Comparison of ENCODE assay signal across 8 mouse cellular contexts in genomic region chr4:111495949-111496348, GRCm38 (mm10).
DNase-seq lines count a peak whose midpoint lies in the region; ATAC-seq and TF ChIP-seq lines count a peak whose summit lies in the region.

No protein-coding gene starts in this region.

- DNase-seq in MEL (ENCODE audit: low read depth, low spot score) = peak; percentile 10
- peak; percentile 53 for DNase-seq in c-Kit-positive CD71-positive TER-119-negative erythroid progenitor cells, embryonic 14.5 days (ENCODE audit: low read depth)
- DNase-seq in layer of hippocampus, postnatal 36 days = peak; percentile 63 to 67
- peak; percentile 49 to 75 for DNase-seq in lung, postnatal 4 days
- DNase-seq in right cerebral cortex, postnatal 14 days = peak; percentile 83
- peak; percentile 44 to 47 for DNase-seq in urinary bladder, postnatal 36 days (ENCODE audit: low spot score in 2 of 2)

- H3K36me3 ChIP-seq in MEL (ENCODE audit: control insufficient read depth in 1 of 2, insufficient read depth in 2 of 2, low read length in 2 of 2) = no peaks in the 10 kb centered on the region
- H3K36me3 ChIP-seq in forebrain, embryonic 15.5 days = no peaks in the 10 kb centered on the region
- no peaks in the 10 kb centered on the region for H3K36me3 ChIP-seq in hindbrain, embryonic 13.5 days

- H3K4me1 ChIP-seq in MEL (ENCODE audit: control insufficient read depth in 1 of 2, insufficient read depth in 2 of 2, low read length in 2 of 2) = no peaks in the 10 kb centered on the region
- H3K4me1 ChIP-seq in forebrain, embryonic 15.5 days = no peaks in the 10 kb centered on the region
- peaks cover 12% of the 10 kb centered on the region for H3K4me1 ChIP-seq in hindbrain, embryonic 13.5 days (replicated peaks)

- H3K9me3 ChIP-seq in MEL (replicated peaks; ENCODE audit: insufficient read depth, low read length) = no peaks in the 10 kb centered on the region
- H3K9me3 ChIP-seq in forebrain, embryonic 15.5 days = no peaks in the 10 kb centered on the region
- H3K9me3 ChIP-seq in hindbrain, embryonic 13.5 days = no peaks in the 10 kb centered on the region

- no peak overlapping the region for H3K27ac ChIP-seq in MEL (ENCODE audit: control insufficient read depth, low read depth, low read length)
- H3K27ac ChIP-seq in forebrain, embryonic 15.5 days (replicated peaks) = no peak overlapping the region
- no peak overlapping the region for H3K27ac ChIP-seq in hindbrain, embryonic 13.5 days

- peak; percentile 66 for ATAC-seq in forebrain, embryonic 15.5 days (replicated peaks)
- ATAC-seq in hindbrain, embryonic 13.5 days (ENCODE audit: low FRiP score) = peak; percentile 22; the same call in 1 of the 2 replicates

- H3K4me3 ChIP-seq in MEL (ENCODE audit: control insufficient read depth in 1 of 2, insufficient read depth in 1 of 2, low read depth in 2 of 2, low read length in 2 of 2) = no peak overlapping the region
- H3K4me3 ChIP-seq in forebrain, embryonic 15.5 days = no peak overlapping the region
- H3K4me3 ChIP-seq in hindbrain, embryonic 13.5 days = no peak overlapping the region

- H3K4me2 ChIP-seq in forebrain, embryonic 15.5 days (replicated peaks) = no peak overlapping the region
- H3K4me2 ChIP-seq in hindbrain, embryonic 13.5 days = no peak overlapping the region

- TF ChIP-seq POLR2A in MEL (IDR thresholded peaks at IDR 0.05; ENCODE audit: control insufficient read depth in 1 of 2, insufficient read depth in 1 of 2, low read depth in 1 of 2, low read length in 2 of 2, poor library complexity in 1 of 2) = no peak

- WGBS in forebrain, embryonic 15.5 days = 15% methylated on average over 2 of the region's 2 CpGs
- WGBS in hindbrain, embryonic 13.5 days = 22% methylated on average over 2 of the region's 2 CpGs

- H3K27me3 ChIP-seq in MEL (ENCODE audit: control insufficient read depth in 1 of 2, insufficient read depth in 2 of 2, low read length in 2 of 2) = no peaks in the 10 kb centered on the region
- H3K27me3 ChIP-seq in forebrain, embryonic 15.5 days = no peaks in the 10 kb centered on the region
- H3K27me3 ChIP-seq in hindbrain, embryonic 13.5 days = 0 out of 2 replicates have a peak, but pooled peaks cover 3% of the 10 kb centered on the region

- no peak for TF ChIP-seq EP300 in MEL (IDR thresholded peaks at IDR 0.05; ENCODE audit: low read depth in 1 of 2, low read length in 2 of 2)

- no peak overlapping the region for H3K9ac ChIP-seq in MEL (ENCODE audit: control insufficient read depth, low read depth, low read length, poor library complexity, severe bottlenecking)
- H3K9ac ChIP-seq in forebrain, embryonic 15.5 days (replicated peaks) = no peak overlapping the region
- H3K9ac ChIP-seq in hindbrain, embryonic 13.5 days = no peak overlapping the region

- no peaks in the 10 kb centered on the region for H3K79me2 ChIP-seq in MEL (ENCODE audit: control insufficient read depth, insufficient read depth, low read length, poor library complexity)

- TF ChIP-seq CTCF in MEL (IDR thresholded peaks at IDR 0.05 in 2 of 3, conservative IDR thresholded peaks at IDR 0.05 in 1 of 3; ENCODE audit: control insufficient read depth in 1 of 3, insufficient read depth in 1 of 3, low read depth in 2 of 3, low read length in 3 of 3, poor library complexity in 1 of 3, severe bottlenecking in 1 of 3) = peak; percentile 31 to 50 (median 36)

- no peak for TF ChIP-seq RAD21 in MEL (IDR thresholded peaks at IDR 0.05; ENCODE audit: low read depth, low read length)

TF ChIP-seq in MEL, 35 proteins besides CTCF, POLR2A, EP300 and RAD21:
- peak; percentile 21; the same call in 1 of the 2 replicates for TF ChIP-seq SMC3 (IDR thresholded peaks at IDR 0.05; ENCODE audit: low read depth, low read length)
- TF ChIP-seq TAL1 (IDR thresholded peaks at IDR 0.05; ENCODE audit: low read length) = no peak

Comparison
In these comparisons a context has a peak if more than half of its experiments do, and no peak if none do; other contexts are left out.
1. DNase-seq: peak in every context shown above with its lines; median percentile 83 in right cerebral cortex, postnatal 14 days; 65 in layer of hippocampus, postnatal 36 days; 62 in lung, postnatal 4 days; 53 in c-Kit-positive CD71-positive TER-119-negative erythroid progenitor cells, embryonic 14.5 days; 46 in urinary bladder, postnatal 36 days; 10 in MEL.